16 mouse cellular contexts compared by ENCODE assay signal in the genomic region with DNA sequence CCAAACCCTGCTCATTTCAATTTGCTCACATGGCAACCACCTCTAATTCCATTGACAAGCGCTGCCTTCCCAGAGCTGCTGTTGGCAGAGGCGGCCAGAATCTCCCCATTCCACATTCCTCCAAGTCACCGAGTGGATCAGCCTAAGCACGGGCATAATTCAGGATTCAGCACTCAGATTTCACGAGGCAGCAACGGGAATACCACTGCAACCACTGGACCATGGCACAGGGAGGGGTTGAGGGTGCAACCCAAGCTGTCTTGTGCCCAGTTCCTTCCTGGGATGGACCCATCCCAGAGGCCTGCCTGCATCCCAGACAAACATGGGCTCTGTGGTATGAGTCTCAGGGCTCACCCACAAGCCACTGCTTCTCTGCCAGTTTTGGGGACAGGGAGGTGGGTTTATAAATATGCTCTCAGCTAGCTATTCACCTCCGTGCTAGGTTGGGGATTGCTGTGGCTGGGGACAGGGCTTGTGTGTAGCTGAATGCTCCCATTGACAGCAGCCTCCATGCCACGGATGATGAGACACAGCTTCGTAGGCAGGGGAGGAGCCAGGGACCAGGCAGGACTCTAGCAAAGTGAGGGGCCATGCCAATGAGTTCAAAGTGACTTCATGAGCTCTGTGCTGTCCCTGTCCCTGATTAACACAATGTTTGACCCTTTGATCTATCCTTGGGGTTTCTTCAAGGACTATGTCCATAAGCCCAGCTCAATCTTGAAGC.
A peak's percentile ranks its signal among the peaks of the same experiment; 100 is the strongest.
DNase-seq lines count a peak whose midpoint lies in the region; ATAC-seq and TF ChIP-seq lines count a peak whose summit lies in the region.
"Had no signal": no experiment of that assay in that cellular context is flagged by ENCODE, and none has a peak within 500 bp of the region (broad histone marks: within the 10 kb centered on the region; RNA-seq: fewer than 3 reads in every experiment).

No protein-coding gene starts in this region.

- no peaks in the 10 kb centered on the region for H3K27me3 ChIP-seq in midbrain, embryonic 10.5 days (ENCODE audit: low read depth, poor library complexity, severe bottlenecking)
- no peaks in the 10 kb centered on the region for H3K27me3 ChIP-seq in midbrain, postnatal 0 days (ENCODE audit: insufficient read depth, low read length)
- H3K27me3 ChIP-seq in embryonic facial prominence, embryonic 14.5 days (replicated peaks; ENCODE audit: control insufficient read depth, insufficient read depth, low read length): no peaks in the 10 kb centered on the region
- H3K27me3 ChIP-seq: forebrain, embryonic 15.5 days had no signal

- 0 out of 2 replicates have a peak overlapping the region, but pooled peaks have one; percentile 1 for H3K27ac ChIP-seq in midbrain, embryonic 10.5 days (replicated peaks)
- H3K27ac ChIP-seq in midbrain, postnatal 0 days (ENCODE audit: low read depth, low read length): no peak overlapping the region
- H3K27ac ChIP-seq in embryonic facial prominence, embryonic 14.5 days (replicated peaks; ENCODE audit: low read depth, low read length): peak overlapping the region; percentile 36; the same call in 1 of the 2 replicates
- H3K27ac ChIP-seq: forebrain, embryonic 15.5 days; hindbrain, embryonic 14.5 days; left cerebral cortex, adult 2 months; limb, embryonic 13.5 days had no signal

- no peak overlapping the region for H3K9ac ChIP-seq in midbrain, postnatal 0 days (replicated peaks; ENCODE audit: low read length, poor library complexity, severe bottlenecking)
- no peak overlapping the region for H3K9ac ChIP-seq in embryonic facial prominence, embryonic 14.5 days (ENCODE audit: low read depth, low read length)
- H3K9ac ChIP-seq: forebrain, embryonic 15.5 days; hindbrain, embryonic 14.5 days; limb, embryonic 13.5 days had no signal

- H3K4me3 ChIP-seq in midbrain, embryonic 10.5 days: no peak overlapping the region
- H3K4me3 ChIP-seq in midbrain, postnatal 0 days (ENCODE audit: low read depth, low read length): no peak overlapping the region
- H3K4me3 ChIP-seq in embryonic facial prominence, embryonic 14.5 days (ENCODE audit: low read depth, low read length): no peak overlapping the region
- H3K4me3 ChIP-seq: forebrain, embryonic 15.5 days; left cerebral cortex, adult 2 months; limb, embryonic 13.5 days had no signal

- ATAC-seq in midbrain, postnatal 0 days (ENCODE audit: low FRiP score): no peak
- peak; percentile 83 for ATAC-seq in embryonic facial prominence, embryonic 14.5 days (ENCODE audit: low read depth)
- ATAC-seq: forebrain, embryonic 15.5 days had no signal

- DNase-seq in midbrain, embryonic 10.5 days (ENCODE audit: low spot score): no peak
- no peak for DNase-seq in midbrain, postnatal 0 days (ENCODE audit: low spot score)
- DNase-seq in embryonic facial prominence, embryonic 14.5 days (ENCODE audit: low spot score): peak; percentile 84
- DNase-seq in kidney, adult 9 months: peak; percentile 11
- peak; percentile 43 to 61 for DNase-seq in kidney, postnatal 4 days
- DNase-seq in thymus, postnatal 14 days: no peak
- no peak for DNase-seq in spleen, postnatal 10 days (ENCODE audit: low spot score in 2 of 2)
- DNase-seq: adrenal gland, postnatal 10 days; cerebellum, adult 8-10 months; heart, adult 11 months; lung, adult 2 months; right cerebral cortex, postnatal 25 days had no signal

- H3K4me2 ChIP-seq in midbrain, postnatal 0 days (ENCODE audit: low read depth, low read length, poor library complexity, severe bottlenecking): no peak overlapping the region
- H3K4me2 ChIP-seq in embryonic facial prominence, embryonic 14.5 days (ENCODE audit: low read depth, low read length): no peak overlapping the region
- H3K4me2 ChIP-seq: forebrain, embryonic 15.5 days; hindbrain, embryonic 14.5 days; limb, embryonic 13.5 days had no signal

- no peaks in the 10 kb centered on the region for H3K9me3 ChIP-seq in midbrain, embryonic 10.5 days (replicated peaks)
- no peaks in the 10 kb centered on the region for H3K9me3 ChIP-seq in midbrain, postnatal 0 days (ENCODE audit: low read length)
- no peaks in the 10 kb centered on the region for H3K9me3 ChIP-seq in embryonic facial prominence, embryonic 14.5 days (ENCODE audit: control insufficient read depth, low read length)
- H3K9me3 ChIP-seq: forebrain, embryonic 15.5 days; limb, embryonic 13.5 days had no signal

- TF ChIP-seq CTCF in midbrain, postnatal 0 days (IDR thresholded peaks at IDR 0.05): no peak

- 52% methylated on average over 9 of the region's 9 CpGs for WGBS in midbrain, embryonic 10.5 days
- 29% methylated on average over 9 of the region's 9 CpGs for WGBS in midbrain, postnatal 0 days
- 35% methylated on average over 9 of the region's 9 CpGs for WGBS in embryonic facial prominence, embryonic 14.5 days

- peaks cover 19% of the 10 kb centered on the region for H3K4me1 ChIP-seq in midbrain, embryonic 10.5 days
- H3K4me1 ChIP-seq in midbrain, postnatal 0 days (ENCODE audit: insufficient read depth, low read length): no peaks in the 10 kb centered on the region
- H3K4me1 ChIP-seq in embryonic facial prominence, embryonic 14.5 days (ENCODE audit: control insufficient read depth, insufficient read depth, low read length): peaks cover 7% of the 10 kb centered on the region; the same call in 1 of the 2 replicates
- H3K4me1 ChIP-seq: forebrain, embryonic 15.5 days had no signal

- no peaks in the 10 kb centered on the region for H3K36me3 ChIP-seq in midbrain, embryonic 10.5 days
- H3K36me3 ChIP-seq in midbrain, postnatal 0 days (ENCODE audit: insufficient read depth, low read length): no peaks in the 10 kb centered on the region
- no peaks in the 10 kb centered on the region for H3K36me3 ChIP-seq in embryonic facial prominence, embryonic 14.5 days (ENCODE audit: control insufficient read depth, insufficient read depth, low read length)
- H3K36me3 ChIP-seq: forebrain, embryonic 15.5 days; limb, embryonic 13.5 days had no signal

Comparison
In these comparisons a context has a peak if more than half of its experiments do, and no peak if none do; other contexts are left out.
1. DNase-seq: peak in embryonic facial prominence, embryonic 14.5 days (single experiment), kidney, adult 9 months (single experiment) and kidney, postnatal 4 days (2 of 2); none in midbrain, embryonic 10.5 days (single experiment), midbrain, postnatal 0 days (single experiment), thymus, postnatal 14 days (single experiment) and spleen, postnatal 10 days (0 of 2).